Mouse (Mus musculus): ENCODE measurements at regions not wholly inside any gene's neighbourhood (a gene's known extent, or its start where the extent isn't known, plus 50 kb on each side); places are given as distances from the start of the nearest gene placed in this dataset.

GRCm38 (mm10) chr3:104287900-104288299, 67.7 kb upstream of the Magi3 start:
- TF ChIP-seq CTCF (IDR thresholded peaks at IDR 0.05; ENCODE audit: borderline replicate concordance, control insufficient read depth, extremely low read depth, insufficient read depth, low read length, poor library complexity) (no peak), POLR2A (IDR thresholded peaks at IDR 0.05; ENCODE audit: control insufficient read depth, extremely low read depth, insufficient read depth, low read length, poor library complexity) (no peak)

All from thymus, adult 2 months (tissue).